ENCODE assay signal across 8 mouse cellular contexts in the genomic region with DNA sequence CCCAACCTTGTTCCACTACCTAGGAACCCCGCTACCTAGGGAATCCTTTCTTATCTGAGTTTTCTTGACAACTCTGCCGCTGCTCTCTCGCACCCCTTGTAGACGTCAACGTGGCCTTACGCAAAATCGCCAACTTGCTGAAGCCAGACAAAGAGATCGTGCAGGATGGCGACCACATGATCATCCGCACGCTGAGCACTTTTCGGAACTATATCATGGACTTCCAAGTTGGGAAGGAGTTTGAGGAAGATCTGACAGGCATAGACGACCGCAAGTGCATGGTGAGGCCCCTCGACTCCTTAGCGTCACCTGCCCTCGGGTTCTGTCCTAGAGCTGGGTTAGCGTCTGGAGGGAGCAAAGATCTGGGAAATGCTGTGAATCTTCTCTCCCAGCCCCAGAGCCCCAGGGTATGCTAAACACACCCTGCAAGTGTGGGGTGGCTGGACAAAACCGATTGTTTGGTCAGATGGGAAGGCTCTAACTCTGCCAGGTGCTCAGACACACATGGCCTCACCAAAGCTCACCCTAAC. TPM values are rescaled to one million over a fixed set of nuclear protein-coding genes. Genes with fewer than 3 reads are reported as not detected.
DNase-seq lines count a peak whose midpoint lies in the region; ATAC-seq and TF ChIP-seq lines count a peak whose summit lies in the region.

No protein-coding gene starts in this region.

- peaks cover 30% of the 10 kb centered on the region for H3K4me1 ChIP-seq in heart, embryonic 15.5 days (replicated peaks)
- no peaks in the 10 kb centered on the region; the same call in 1 of the 2 replicates for H3K4me1 ChIP-seq in midbrain, postnatal 0 days (ENCODE audit: insufficient read depth, low read length)

- H3K9me3 ChIP-seq in heart, embryonic 15.5 days (replicated peaks), result no peaks in the 10 kb centered on the region
- H3K9me3 ChIP-seq in midbrain, postnatal 0 days (ENCODE audit: low read length), result no peaks in the 10 kb centered on the region

- peak overlapping the region; percentile 92 for H3K4me2 ChIP-seq in heart, embryonic 15.5 days
- peak overlapping the region; percentile 64 for H3K4me2 ChIP-seq in midbrain, postnatal 0 days (ENCODE audit: low read depth, low read length, poor library complexity, severe bottlenecking)

- peaks cover 12% of the 10 kb centered on the region; the same call in 1 of the 2 replicates for H3K27me3 ChIP-seq in heart, embryonic 15.5 days
- H3K27me3 ChIP-seq in midbrain, postnatal 0 days (ENCODE audit: insufficient read depth, low read length), result peaks cover 4% of the 10 kb centered on the region; the same call in 1 of the 2 replicates

- no peak for DNase-seq in heart, postnatal 10 days
- peak; percentile 2 for DNase-seq in induced T-regulatory cell, adult 2 months (ENCODE audit: low read depth)
- no peak for DNase-seq in midbrain, postnatal 0 days (ENCODE audit: low spot score)
- DNase-seq in adrenal gland, postnatal 10 days, result no peak
- no peak for DNase-seq in urinary bladder, postnatal 36 days (ENCODE audit: low spot score in 2 of 2)
- no peak for DNase-seq in left cerebral cortex, adult 11 months (ENCODE audit: low spot score)

- peak overlapping the region; percentile 67 for H3K9ac ChIP-seq in heart, embryonic 15.5 days
- H3K9ac ChIP-seq in midbrain, postnatal 0 days (replicated peaks; ENCODE audit: low read length, poor library complexity, severe bottlenecking), result no peak overlapping the region

- H3K27ac ChIP-seq in heart, embryonic 15.5 days, result peak overlapping the region; percentile 86
- H3K27ac ChIP-seq in midbrain, postnatal 0 days (ENCODE audit: low read depth, low read length), result no peak overlapping the region

- WGBS in heart, embryonic 15.5 days, result 8% methylated on average over 19 of the region's 19 CpGs
- WGBS in midbrain, postnatal 0 days, result 15% methylated on average over 19 of the region's 19 CpGs

- intact Hi-C loops in heart, postnatal 10 days (cut with DNase I), result no loop called here

- ATAC-seq in heart, embryonic 15.5 days (replicated peaks; ENCODE audit: insufficient number of reproducible peaks, insufficient read depth, low FRiP score, low read depth), result no peak
- ATAC-seq in common myeloid progenitor, adult 5-6 weeks (replicated peaks; ENCODE audit: low read depth, poor library complexity, severe bottlenecking), result 0 out of 2 replicates have a peak, but pooled peaks have one; percentile 3
- 0 out of 2 replicates have a peak, but pooled peaks have one; percentile 8 for ATAC-seq in midbrain, postnatal 0 days (ENCODE audit: low FRiP score)

- no peaks in the 10 kb centered on the region for H3K36me3 ChIP-seq in heart, embryonic 15.5 days
- H3K36me3 ChIP-seq in midbrain, postnatal 0 days (ENCODE audit: insufficient read depth, low read length), result no peaks in the 10 kb centered on the region

- no peak for TF ChIP-seq CTCF in midbrain, postnatal 0 days (IDR thresholded peaks at IDR 0.05)

- peak overlapping the region; percentile 70 for H3K4me3 ChIP-seq in heart, embryonic 15.5 days
- H3K4me3 ChIP-seq in midbrain, postnatal 0 days (ENCODE audit: low read depth, low read length), result peak overlapping the region; percentile 39

RNA-seq across cellular contexts. Expression of a gene that starts 2.7 kb away (rescaled TPM):
- polyA plus RNA-seq in heart, embryonic 15.5 days (2015; fragmentation: Nextera tagmentation; extraction: Ambion mirVana), result 51.7 and 53.7 TPM in 2 replicates
- 10 to 100 TPM; 13.1 to 14.6 TPM for total RNA-seq in heart, postnatal 10 days (2021)
- 2.9 and 3.9 TPM in 2 replicates for total RNA-seq in common myeloid progenitor, adult 5-6 weeks (2017)
- total RNA-seq in midbrain, postnatal 0 days (2014; rRNA removed), result 10.5 and 11.5 TPM in 2 replicates
- polyA plus RNA-seq in midbrain, postnatal 0 days (2015; fragmentation: Nextera tagmentation; extraction: Ambion mirVana), result 27.6 and 30.0 TPM in 2 replicates
- 10 to 100 TPM; 13.2 to 20.9 TPM for total RNA-seq in adrenal gland, postnatal 10 days (2021)
